Mouse (Mus musculus) small intestine, adult 2 months (tissue): Measurements from ENCODE around the gene Tmem259. TPM values are rescaled to one million over a fixed set of nuclear protein-coding genes. Genes with fewer than 3 reads are reported as not detected.
A peak's percentile ranks its signal among the peaks of the same experiment; 100 is the strongest.

Experiments
- H3K27ac ChIP-seq: fragments of 200-500 bp; 2 replicates; pipeline ENCODE4 v1.5.1; 2012; ENCODE audit warnings: low read depth, low read length, control low read depth, inconsistent platforms; ENCODE audit not compliant: insufficient read depth
- H3K27me3 ChIP-seq: fragments of 200-500 bp; 2 replicates; pipeline ENCODE4 v1.6.1; 2012; ENCODE audit warnings: mild to moderate bottlenecking, moderate library complexity, low read length, inconsistent platforms; ENCODE audit not compliant: control insufficient read depth, insufficient read depth
- H3K36me3 ChIP-seq: fragments of 200-500 bp; 2 replicates; pipeline ENCODE4 v1.6.1; 2012; ENCODE audit warnings: mild to moderate bottlenecking, low read length, control low read depth, inconsistent platforms; ENCODE audit not compliant: control insufficient read depth, insufficient read depth
- H3K4me1 ChIP-seq: fragments of 200-500 bp; 2 replicates; pipeline ENCODE4 v1.6.1; 2012; ENCODE audit warnings: low read length, inconsistent platforms, mixed read lengths; ENCODE audit not compliant: control insufficient read depth, insufficient read depth, insufficient read length
- H3K4me3 ChIP-seq: fragments of 200-500 bp; 2 replicates; pipeline ENCODE4 v1.5.1; 2012; ENCODE audit warnings: low read depth, mild to moderate bottlenecking, control low read depth, inconsistent platforms, low read length, moderate library complexity
- CTCF ChIP-seq: fragments of 200-500 bp; IDR thresholded peaks from 2 replicates; pipeline ENCODE4 v1.5.1; 2012; ENCODE audit warnings: low read depth, mild to moderate bottlenecking, control low read depth, inconsistent platforms, low read length, moderate library complexity, mixed read lengths; ENCODE audit not compliant: insufficient replicate concordance, insufficient read length; ENCODE audit errors: extremely low read depth
- POLR2A ChIP-seq: fragments of 200-500 bp; IDR thresholded peaks from 2 replicates; pipeline ENCODE4 v1.6.1; 2012; ENCODE audit warnings: low read depth, mild to moderate bottlenecking, control low read depth, inconsistent platforms, low read length, moderate library complexity
- WGBS: fragments of 180-500 bp; shearing (Covaris S2); methylation state at CpG from one replicate; pipeline ENCODE4 v1.1.7; 2018; 5-methylcytosine and 5-hydroxymethylcytosine counted together
- polyA plus RNA-seq: library from polyadenylated mRNA; depleted of rRNA; stranded (reverse); fragments of >200 nt; gene quantifications from 2 replicates; pipeline ENCODE4 v1.2.3, GENCODE M21; 2012; rRNA removed

The Tmem259 gene
- 225 and 441 TPM in 2 replicates for polyA plus RNA-seq

DNA sequence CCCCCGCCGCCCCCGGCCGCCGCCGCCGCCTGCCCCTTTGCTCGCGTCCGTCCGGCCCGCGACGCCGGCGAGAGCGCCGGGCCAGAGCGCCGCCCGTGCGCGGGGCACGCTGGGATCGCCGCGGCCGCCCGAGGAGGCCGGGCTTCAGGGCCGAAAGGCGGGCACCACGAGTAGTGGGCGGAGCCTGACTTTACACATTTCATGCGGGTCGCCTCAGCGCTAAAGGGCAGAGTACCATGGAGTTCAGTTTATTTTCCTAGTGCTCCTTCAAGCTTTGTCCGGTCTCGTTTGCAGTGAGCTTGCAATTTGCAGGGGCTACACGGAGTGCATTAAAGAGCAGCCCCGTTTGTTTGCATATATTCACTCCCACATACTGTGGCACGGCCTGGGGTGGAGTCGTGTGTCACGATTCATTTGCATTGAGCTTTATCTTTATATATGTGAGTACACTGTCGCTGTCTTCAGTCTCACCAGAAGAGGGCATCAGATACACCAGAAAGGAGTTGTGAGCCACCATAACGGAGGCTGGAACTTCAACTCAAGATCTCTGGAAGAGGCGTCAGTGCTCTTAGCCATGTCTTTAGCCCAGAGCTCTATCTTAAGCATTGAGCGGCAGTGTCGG lies at the start of gene Tmem259:
Gene Tmem259 (minus strand): TSS at position 136 of the 622 bp plus-strand sequence.
- peak within 1 kb of the TSS; percentile 91 for H3K4me3 ChIP-seq
- H3K36me3 ChIP-seq: no peaks in the 10 kb centered on the region
- TF ChIP-seq CTCF (peak; percentile 51; the same call in 1 of the 2 replicates), POLR2A (no peak)
- H3K27me3 ChIP-seq: no peaks in the 10 kb centered on the region
- peak within 1 kb of the TSS; percentile 94 for H3K27ac ChIP-seq
- under 1% methylated on average over 49 of the region's 49 CpGs for WGBS
- peaks cover 27% of the 10 kb centered on the region for H3K4me1 ChIP-seq

DNA sequence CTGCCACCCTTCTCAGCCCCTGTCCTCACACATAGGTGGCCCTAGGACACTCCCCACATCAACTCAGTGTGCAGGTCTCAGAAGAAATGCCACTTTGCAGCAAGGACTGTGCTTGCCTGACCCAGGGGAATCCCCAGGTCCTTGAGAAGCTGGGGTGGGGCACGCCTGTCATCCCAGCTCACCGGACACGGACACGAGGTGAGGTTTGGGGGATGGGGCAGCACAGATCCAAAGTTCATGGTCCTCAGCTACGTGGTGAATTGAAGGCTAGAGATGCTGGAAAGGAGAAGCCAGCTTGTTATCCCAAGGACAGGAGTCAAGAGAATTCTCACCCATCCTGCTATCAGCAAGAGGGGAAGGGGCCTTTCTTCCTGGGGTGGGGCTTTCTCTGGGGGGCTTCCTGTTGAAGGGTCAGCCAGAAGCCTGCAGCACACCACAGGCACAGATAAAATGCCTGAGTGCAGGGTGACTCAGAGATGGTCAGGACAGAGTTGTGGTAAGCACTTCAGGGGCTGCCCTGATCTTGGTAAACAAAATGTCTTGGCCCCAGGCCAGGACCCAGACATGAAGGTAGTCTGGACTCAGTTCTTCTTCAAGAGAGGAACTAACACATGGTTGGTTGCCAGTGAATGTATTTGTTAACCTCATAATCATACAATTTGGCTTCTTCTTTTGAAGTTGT lies 48.8 kb upstream of the Tmem259 start:
- 3% methylated on average over 5 of the region's 5 CpGs for WGBS
- peaks cover 29% of the 10 kb centered on the region for H3K4me1 ChIP-seq
- H3K27ac ChIP-seq: peak overlapping the region; percentile 99
- H3K36me3 ChIP-seq: peaks cover 24% of the 10 kb centered on the region
- TF ChIP-seq CTCF (no peak), POLR2A (no peak)
- no peaks in the 10 kb centered on the region for H3K27me3 ChIP-seq
- H3K4me3 ChIP-seq: no peak overlapping the region

DNA sequence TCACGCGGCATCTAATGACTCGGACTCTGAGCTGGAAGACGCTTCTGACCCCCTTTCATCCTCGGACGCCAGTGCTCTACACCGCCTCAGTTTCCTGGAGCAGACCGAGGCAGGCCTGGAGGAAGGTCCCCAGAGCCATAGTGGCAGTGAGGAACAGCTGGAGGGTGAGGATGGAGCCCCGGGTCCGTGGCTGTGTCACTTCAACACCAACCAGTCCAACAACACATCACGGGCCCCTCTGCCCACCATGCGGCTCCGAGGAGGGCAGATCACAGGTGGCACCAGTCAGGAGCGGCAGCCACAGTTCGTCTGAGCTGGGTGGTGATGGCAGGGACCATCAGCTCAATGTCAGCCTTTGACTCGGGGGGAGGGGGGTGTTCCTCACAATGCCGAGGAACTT lies 46.6 kb upstream of the Tmem259 start:
- peaks cover 6% of the 10 kb centered on the region for H3K36me3 ChIP-seq
- H3K27me3 ChIP-seq: no peaks in the 10 kb centered on the region
- TF ChIP-seq CTCF (no peak), POLR2A (no peak)
- peaks cover 38% of the 10 kb centered on the region for H3K4me1 ChIP-seq
- 89% methylated on average over 17 of the region's 17 CpGs for WGBS
- H3K27ac ChIP-seq: no peak overlapping the region
- H3K4me3 ChIP-seq: no peak overlapping the region

DNA sequence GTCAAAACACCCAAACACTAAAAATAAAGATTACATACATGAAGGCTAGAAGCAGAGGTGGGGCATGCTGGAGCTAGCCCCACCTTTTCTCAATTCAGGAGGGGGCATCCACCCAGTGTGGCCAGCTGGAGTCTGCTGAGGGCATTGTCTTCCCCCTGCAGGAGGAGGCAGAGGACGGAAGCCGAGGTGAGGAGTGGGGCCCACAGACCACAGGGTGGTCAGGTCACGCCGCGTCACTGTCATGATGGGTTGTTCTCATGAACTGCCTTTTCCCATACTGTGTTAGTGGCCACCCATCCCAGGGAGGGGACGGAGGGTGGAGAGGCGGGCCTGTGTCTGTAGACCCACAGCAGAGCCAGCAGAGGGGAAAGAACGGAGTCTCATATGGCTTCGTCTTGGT lies 46.1 kb upstream of the Tmem259 start:
- Histone ChIP-seq H3K27ac (no peak overlapping the region), H3K36me3 (peaks cover under 1% of the 10 kb centered on the region; the same call in 1 of the 2 replicates), H3K27me3 (no peaks in the 10 kb centered on the region), H3K4me3 (no peak overlapping the region), H3K4me1 (peaks cover 41% of the 10 kb centered on the region)
- TF ChIP-seq CTCF: no peak
- no peak for TF ChIP-seq POLR2A
- 85% methylated on average over 9 of the region's 9 CpGs for WGBS

DNA sequence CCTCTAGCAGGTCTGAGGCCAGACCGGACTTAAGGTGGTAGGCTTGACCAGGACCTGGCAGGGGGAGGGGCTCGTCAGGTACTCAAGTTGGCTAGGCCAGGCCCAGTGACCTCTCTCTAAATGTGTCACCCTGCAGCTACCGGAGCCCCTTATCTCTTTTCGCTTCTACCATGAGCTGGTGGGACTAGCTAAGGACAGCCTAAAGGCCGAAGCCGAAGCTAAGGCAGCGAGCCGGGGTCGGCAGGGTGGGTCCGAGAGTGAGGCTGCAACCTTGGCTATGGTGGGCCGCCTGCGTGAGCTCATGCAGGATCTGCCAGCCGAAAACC lies 44.4 kb upstream of the Tmem259 start:
- Histone ChIP-seq H3K27me3 (no peaks in the 10 kb centered on the region), H3K36me3 (no peaks in the 10 kb centered on the region), H3K4me1 (peaks cover 41% of the 10 kb centered on the region), H3K4me3 (no peak overlapping the region), H3K27ac (no peak overlapping the region)
- TF ChIP-seq POLR2A (no peak), CTCF (no peak)
- 93% methylated on average over 13 of the region's 13 CpGs for WGBS

DNA sequence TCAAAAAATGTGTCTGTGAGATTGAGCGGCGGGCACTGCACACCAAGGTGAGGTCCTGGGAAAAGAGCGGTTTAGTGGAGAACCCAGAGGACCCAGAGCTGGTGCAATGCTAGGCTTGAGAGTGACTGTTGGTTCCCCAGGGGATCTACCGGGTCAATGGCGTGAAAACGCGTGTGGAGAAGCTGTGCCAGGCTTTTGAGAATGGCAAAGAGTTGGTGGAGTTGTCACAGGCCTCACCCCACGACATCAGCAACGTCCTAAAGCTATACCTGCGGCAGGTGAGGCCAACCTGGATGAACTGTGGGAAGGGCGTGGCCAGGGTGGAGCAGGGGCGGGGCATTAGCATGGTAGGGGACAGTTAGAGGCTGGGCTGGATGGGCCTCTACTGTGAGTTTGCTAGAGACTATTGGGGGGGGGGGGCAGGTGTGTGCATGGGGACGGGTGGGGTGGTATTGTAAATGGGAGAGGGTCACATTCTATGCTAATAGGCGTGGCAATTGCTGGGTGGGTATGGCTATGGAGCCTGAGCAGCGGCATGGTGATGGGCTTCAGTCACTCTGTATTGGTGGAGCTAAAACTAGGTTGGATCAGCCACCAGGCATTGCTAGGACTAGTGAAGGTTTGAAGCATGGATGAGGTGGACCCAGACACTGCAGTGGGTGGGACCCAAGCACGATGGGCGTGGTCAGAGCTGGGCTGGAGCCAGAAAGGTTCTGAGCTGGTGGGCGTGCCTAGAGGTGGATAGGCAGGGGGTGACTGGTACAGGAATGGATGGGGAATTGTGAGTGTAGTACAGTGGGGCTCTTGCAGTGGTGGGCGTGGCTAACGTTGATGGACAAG lies 43.8 kb upstream of the Tmem259 start:
- no peak overlapping the region for H3K4me3 ChIP-seq
- no peaks in the 10 kb centered on the region for H3K27me3 ChIP-seq
- no peak overlapping the region for H3K27ac ChIP-seq
- no peaks in the 10 kb centered on the region for H3K36me3 ChIP-seq
- peaks cover 37% of the 10 kb centered on the region for H3K4me1 ChIP-seq
- TF ChIP-seq POLR2A: no peak
- TF ChIP-seq CTCF: no peak
- WGBS: 53% methylated on average over 20 of the region's 20 CpGs

DNA sequence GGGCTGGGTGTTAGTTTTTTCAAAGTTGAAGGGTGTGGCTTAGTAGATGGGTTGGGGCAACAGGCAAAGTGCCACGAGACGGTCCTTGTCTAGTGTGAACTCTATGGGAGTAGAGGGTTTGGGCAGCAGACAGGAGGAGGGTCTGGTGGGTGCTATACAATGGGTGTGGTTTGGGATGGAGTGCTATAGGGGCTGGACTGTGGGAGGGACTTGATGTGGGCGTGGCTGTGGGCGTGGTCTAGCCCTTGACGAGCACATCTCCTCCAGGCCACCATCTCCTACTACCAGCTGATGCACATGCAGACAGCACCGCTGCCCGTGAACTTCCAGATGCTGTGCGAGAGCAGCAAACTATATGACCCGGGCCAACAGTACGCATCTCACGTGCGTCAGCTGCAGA lies 41.8 kb upstream of the Tmem259 start:
- Histone ChIP-seq H3K4me3 (no peak overlapping the region), H3K27me3 (no peaks in the 10 kb centered on the region), H3K27ac (no peak overlapping the region), H3K4me1 (peaks cover 27% of the 10 kb centered on the region), H3K36me3 (no peaks in the 10 kb centered on the region)
- TF ChIP-seq POLR2A (no peak), CTCF (no peak)
- WGBS: 58% methylated on average over 12 of the region's 12 CpGs
